Mouse (Mus musculus) intestine, embryonic 14.5 days (tissue): ENCODE data around the gene Serping1. TPM values are rescaled to one million over a fixed set of nuclear protein-coding genes. Genes with fewer than 3 reads are reported as not detected.
"Not testable (repeated sequence)": the region's sequence is repeated elsewhere in the genome, so short reads cannot be mapped to it uniquely, and the experiment has no call there.

Source experiments
- ATAC-seq: fragments of 200-750 bp; cut with Nextera tagmentation; replicated peaks from 2 replicates; pipeline ENCODE4 v1.8.0; 2017; ENCODE audit warnings: low read depth, moderate number of reproducible peaks, moderate TSS enrichment, moderate library complexity; ENCODE audit not compliant: low FRiP score, low TSS enrichment
- DNase-seq: peaks from one replicate; pipeline ENCODE4 v3.0.0-alpha.2; 2018; ENCODE audit warnings: low spot score
- H3K27ac ChIP-seq: fragments of 300-500 bp; sonication (generic); 2 replicates; pipeline ENCODE4 v1.5.1; 2014; ENCODE audit warnings: low read depth, mild to moderate bottlenecking, control low read depth
- H3K27me3 ChIP-seq: fragments of 300-500 bp; sonication (generic); replicated peaks from 2 replicates; pipeline ENCODE4 v1.6.1; 2014; ENCODE audit warnings: low read length, control low read depth; ENCODE audit not compliant: control insufficient read depth, insufficient read depth
- H3K36me3 ChIP-seq: fragments of 300-500 bp; sonication (generic); 2 replicates; pipeline ENCODE4 v1.6.1; 2014; ENCODE audit warnings: low read length, control low read depth; ENCODE audit not compliant: control insufficient read depth, insufficient read depth
- H3K4me1 ChIP-seq: fragments of 300-500 bp; sonication (generic); replicated peaks from 2 replicates; pipeline ENCODE4 v1.6.1; 2014; ENCODE audit warnings: low read length, control low read depth, mixed read lengths; ENCODE audit not compliant: control insufficient read depth, insufficient read depth
- H3K4me2 ChIP-seq: fragments of 300-500 bp; sonication (generic); 2 replicates; pipeline ENCODE4 v1.6.1; 2014; ENCODE audit warnings: low read length
- H3K4me3 ChIP-seq: fragments of 300-500 bp; sonication (generic); 2 replicates; pipeline ENCODE4 v1.5.1; 2014; ENCODE audit warnings: low read depth, low read length, control low read depth, mixed read lengths
- H3K9ac ChIP-seq: fragments of 300-500 bp; sonication (generic); 2 replicates; pipeline ENCODE4 v1.6.1; 2014; ENCODE audit warnings: mild to moderate bottlenecking, low read length
- H3K9me3 ChIP-seq: fragments of 300-500 bp; sonication (generic); 2 replicates; pipeline ENCODE4 v1.6.1; 2016; ENCODE audit warnings: low read length, control low read depth; ENCODE audit not compliant: control insufficient read depth
- WGBS: fragments of 180-500 bp; shearing (Covaris S2); extraction: QIAGEN DNeasy Blood & Tissue Kit; methylation state at CpG from one replicate; pipeline ENCODE4 v1.1.7; 2014; 5-methylcytosine and 5-hydroxymethylcytosine counted together
- polyA plus RNA-seq: library from polyadenylated mRNA; unstranded; fragments of >200 nt; fragmentation: Nextera tagmentation; extraction: Ambion mirVana; gene quantifications from 2 replicates; pipeline ENCODE4 v1.2.1, GENCODE M21; 2014

The Serping1 gene
- polyA plus RNA-seq, 1 experiment from 2014 or later = 60.9 TPM

- no peak within 1 kb of the TSS for H3K27ac ChIP-seq
- H3K9me3 ChIP-seq = no peaks in the 10 kb centered on the region
- H3K27me3 ChIP-seq = 0 out of 2 replicates have a peak, but pooled peaks cover 4% of the 10 kb centered on the region
- no peak; the same call in 1 of the 2 replicates for ATAC-seq
- peak within 1 kb of the TSS; percentile 35 for H3K4me3 ChIP-seq
- H3K4me2 ChIP-seq = peak within 1 kb of the TSS; percentile 62
- H3K4me1 ChIP-seq = peaks cover 43% of the 10 kb centered on the region
- DNase-seq = peak; percentile 73
- H3K36me3 ChIP-seq = no peaks in the 10 kb centered on the region
- WGBS = 5% methylated on average over 8 of the region's 8 CpGs
- H3K9ac ChIP-seq = peak within 1 kb of the TSS; percentile 42
These were observed 41.5 kb downstream of the Serping1 start, which contains the start of gene Ypel4 for GRCm38 (mm10) chr2:84733579-84734300. Ypel4 (plus strand) TSS chr2:84734058.

- WGBS = 70% methylated on average over 1 of the region's 1 CpGs
- Histone ChIP-seq H3K27me3 (0 out of 2 replicates have a peak, but pooled peaks cover 4% of the 10 kb centered on the region), H3K9ac (no peak overlapping the region), H3K4me2 (no peak overlapping the region), H3K4me1 (peaks cover 30% of the 10 kb centered on the region), H3K9me3 (no peaks in the 10 kb centered on the region), H3K36me3 (no peaks in the 10 kb centered on the region), H3K27ac (no peak overlapping the region), H3K4me3 (no peak overlapping the region)
- DNase-seq (no peak), ATAC-seq (no peak)
These were observed 42.9 kb downstream of the Serping1 start for GRCm38 (mm10) chr2:84732394-84732793.

GRCm38 (mm10) chr2:84731206-84731605 lies 44.0 kb downstream of the Serping1 start:
- Histone ChIP-seq H3K4me3 (no peak overlapping the region), H3K9me3 (no peaks in the 10 kb centered on the region), H3K27ac (no peak overlapping the region), H3K27me3 (0 out of 2 replicates have a peak, but pooled peaks cover 3% of the 10 kb centered on the region), H3K4me2 (no peak overlapping the region), H3K36me3 (no peaks in the 10 kb centered on the region), H3K4me1 (peaks cover 23% of the 10 kb centered on the region), H3K9ac (no peak overlapping the region)
- ATAC-seq (no peak), DNase-seq (no peak)
- WGBS = 92% methylated on average over 3 of the region's 3 CpGs

GRCm38 (mm10) chr2:84728191-84728590 lies 47.1 kb downstream of the Serping1 start:
- not testable (repeated sequence) for H3K9ac ChIP-seq, ATAC-seq, H3K4me1 ChIP-seq, H3K4me2 ChIP-seq, H3K4me3 ChIP-seq, H3K9me3 ChIP-seq, DNase-seq, H3K27ac ChIP-seq, H3K27me3 ChIP-seq
- WGBS = 81% methylated on average over 5 of the region's 5 CpGs
- H3K36me3 ChIP-seq = peaks cover 18% of the 10 kb centered on the region

- peaks cover 7% of the 10 kb centered on the region for H3K4me1 ChIP-seq
- no peaks in the 10 kb centered on the region for H3K9me3 ChIP-seq
- DNase-seq (peak; percentile 96), ATAC-seq (peak; percentile 96)
- under 1% methylated on average over 39 of the region's 39 CpGs for WGBS
- H3K9ac ChIP-seq = peak within 1 kb of the TSS; percentile 52
- H3K27ac ChIP-seq = peak within 1 kb of the TSS; percentile 65; the same call in 1 of the 2 replicates
- H3K27me3 ChIP-seq = no peaks in the 10 kb centered on the region
- H3K4me2 ChIP-seq = peak within 1 kb of the TSS; percentile 97
- H3K36me3 ChIP-seq = peaks cover 23% of the 10 kb centered on the region
- peak within 1 kb of the TSS; percentile 70 for H3K4me3 ChIP-seq
These were observed 47.9 kb downstream of the Serping1 start, which contains the start of gene Clp1 for GRCm38 (mm10) chr2:84727172-84727858. Clp1 (minus strand) TSS chr2:84727350.

- Histone ChIP-seq H3K4me3 (peak overlapping the region; percentile 70), H3K36me3 (peaks cover 26% of the 10 kb centered on the region), H3K4me1 (peaks cover 7% of the 10 kb centered on the region), H3K9ac (peak overlapping the region; percentile 52), H3K27ac (no peak overlapping the region), H3K27me3 (no peaks in the 10 kb centered on the region), H3K9me3 (no peaks in the 10 kb centered on the region), H3K4me2 (peak overlapping the region; percentile 97)
- no peak for DNase-seq
- WGBS = 2% methylated on average over 9 of the region's 9 CpGs
- no peak; the same call in 1 of the 2 replicates for ATAC-seq
These were observed 48.5 kb downstream of the Serping1 start for GRCm38 (mm10) chr2:84726716-84727115.

GRCm38 (mm10) chr2:84725770-84726169 lies 49.5 kb downstream of the Serping1 start:
- Histone ChIP-seq H3K4me2 (no peak overlapping the region), H3K27me3 (no peaks in the 10 kb centered on the region), H3K27ac (no peak overlapping the region), H3K36me3 (peaks cover 26% of the 10 kb centered on the region), H3K9ac (no peak overlapping the region), H3K4me3 (no peak overlapping the region), H3K9me3 (no peaks in the 10 kb centered on the region), H3K4me1 (peaks cover 7% of the 10 kb centered on the region)
- DNase-seq = no peak
- 93% methylated on average over 10 of the region's 10 CpGs for WGBS
- no peak for ATAC-seq

GRCm38 (mm10) chr2:84723856-84724255 lies 51.4 kb downstream of the Serping1 start:
- WGBS = 97% methylated on average over 14 of the region's 14 CpGs
- Histone ChIP-seq H3K9ac (no peak overlapping the region), H3K4me1 (peaks cover 7% of the 10 kb centered on the region), H3K27ac (no peak overlapping the region), H3K4me2 (no peak overlapping the region), H3K9me3 (no peaks in the 10 kb centered on the region), H3K36me3 (peaks cover 26% of the 10 kb centered on the region), H3K27me3 (no peaks in the 10 kb centered on the region), H3K4me3 (no peak overlapping the region)
- ATAC-seq = no peak
- DNase-seq = no peak
